ENCODE assay signal across 8 mouse cellular contexts in genomic region chr16:91352084-91352562, GRCm38 (mm10). TPM values are rescaled to one million over a fixed set of nuclear protein-coding genes. Genes with fewer than 3 reads are reported as not detected.
A peak's percentile ranks its signal among the peaks of the same experiment; 100 is the strongest.
DNase-seq lines count a peak whose midpoint lies in the region; ATAC-seq and TF ChIP-seq lines count a peak whose summit lies in the region.

No protein-coding gene starts in this region.

- TF ChIP-seq CTCF in lung, embryonic 14.5 days (IDR thresholded peaks at IDR 0.05; ENCODE audit: low read depth), result peak; percentile 89

- no peaks in the 10 kb centered on the region for H3K4me1 ChIP-seq in heart, embryonic 10.5 days
- no peaks in the 10 kb centered on the region for H3K4me1 ChIP-seq in lung, embryonic 14.5 days (ENCODE audit: insufficient read depth)

- WGBS in heart, embryonic 10.5 days, result 7% methylated on average over 7 of the region's 7 CpGs
- WGBS in lung, embryonic 14.5 days, result 3% methylated on average over 7 of the region's 7 CpGs

- H3K9ac ChIP-seq in lung, embryonic 14.5 days, result no peak overlapping the region

- H3K27ac ChIP-seq in heart, embryonic 10.5 days, result 0 out of 2 replicates have a peak overlapping the region, but pooled peaks have one; percentile 65
- H3K27ac ChIP-seq in lung, embryonic 14.5 days (ENCODE audit: low read depth), result peak overlapping the region; percentile 65; the same call in 1 of the 2 replicates

- no peaks in the 10 kb centered on the region for H3K36me3 ChIP-seq in heart, embryonic 10.5 days
- H3K36me3 ChIP-seq in lung, embryonic 14.5 days (ENCODE audit: insufficient read depth), result no peaks in the 10 kb centered on the region

- no peak overlapping the region for H3K4me2 ChIP-seq in lung, embryonic 14.5 days

- H3K9me3 ChIP-seq in heart, embryonic 10.5 days, result no peaks in the 10 kb centered on the region
- H3K9me3 ChIP-seq in lung, embryonic 14.5 days (ENCODE audit: low read depth, low read length), result no peaks in the 10 kb centered on the region

- DNase-seq in CD8-positive naive resting alpha-beta T cell, adult 2 months (ENCODE audit: low read depth in 2 of 2, low spot score in 2 of 2), result peak; percentile 63 to 71
- DNase-seq in adrenal gland, adult 18-20 months (ENCODE audit: low spot score in 2 of 2), result peak; percentile 76 to 78
- DNase-seq in embryo, embryonic 11 days, result peak; percentile 86
- DNase-seq in heart, embryonic 10.5 days (ENCODE audit: low spot score), result no peak
- DNase-seq in layer of hippocampus, adult 8-10 months (ENCODE audit: low spot score in 2 of 2), result peak; percentile 67 to 78
- DNase-seq in lung, embryonic 14.5 days, result peak; percentile 86
- DNase-seq in retina, embryonic 14.5 days (ENCODE audit: low spot score), result peak; percentile 91
- DNase-seq in urinary bladder, postnatal 36 days (ENCODE audit: low spot score in 2 of 2), result peak; percentile 51 to 70

- H3K4me3 ChIP-seq in heart, embryonic 10.5 days, result no peak overlapping the region
- H3K4me3 ChIP-seq in lung, embryonic 14.5 days (ENCODE audit: low read depth, low read length), result no peak overlapping the region

- no peak for ATAC-seq in lung, embryonic 14.5 days (ENCODE audit: insufficient read depth)

- peaks cover 55% of the 10 kb centered on the region for H3K27me3 ChIP-seq in heart, embryonic 10.5 days (ENCODE audit: insufficient read depth, poor library complexity, severe bottlenecking)
- H3K27me3 ChIP-seq in lung, embryonic 14.5 days (ENCODE audit: insufficient read depth, low read length), result no peaks in the 10 kb centered on the region

RNA-seq across cellular contexts. Expression of gene Ifnar2, which starts 20.5 kb away (rescaled TPM):
- 100 to 1,000 TPM in 1 of 2 experiments, 10 to 100 TPM in 1; 99.5 to 102 TPM for total RNA-seq in adrenal gland, adult 18-20 months (2021)
- 42.2 and 48.8 TPM in 2 replicates for polyA plus RNA-seq in heart, embryonic 10.5 days (2016; fragmentation: Nextera tagmentation; extraction: Ambion mirVana)
- total RNA-seq in layer of hippocampus, adult 8-10 months (2022), result 10 to 100 TPM; 21.3 to 48.8 (median 34.5) TPM
- polyA plus RNA-seq in lung, embryonic 14.5 days (2014; fragmentation: Nextera tagmentation; extraction: Ambion mirVana), result 54.1 and 62.0 TPM in 2 replicates

RNA-seq across cellular contexts. Expression of gene Gm21970, which starts 39.4 kb away (rescaled TPM):
- total RNA-seq in adrenal gland, adult 18-20 months (2021), result not detected
- polyA plus RNA-seq in heart, embryonic 10.5 days (2016; fragmentation: Nextera tagmentation; extraction: Ambion mirVana), result not detected in 2 replicates
- under 1 TPM in 1 of 4 experiments, not detected in 3; 0.72 TPM for total RNA-seq in layer of hippocampus, adult 8-10 months (2022)
- polyA plus RNA-seq in lung, embryonic 14.5 days (2014; fragmentation: Nextera tagmentation; extraction: Ambion mirVana), result 0.47 TPM in 1 of 2 replicates, not detected in the other

RNA-seq across cellular contexts. Expression of gene Il10rb, which starts 53.8 kb away (rescaled TPM):
- 100 to 1,000 TPM; 176 to 268 TPM for total RNA-seq in adrenal gland, adult 18-20 months (2021)
- 29.6 and 37.0 TPM in 2 replicates for polyA plus RNA-seq in heart, embryonic 10.5 days (2016; fragmentation: Nextera tagmentation; extraction: Ambion mirVana)
- total RNA-seq in layer of hippocampus, adult 8-10 months (2022), result 10 to 100 TPM in 3 of 4 experiments, 1 to 10 TPM in 1; 9.6 to 18.3 (median 14.3) TPM
- polyA plus RNA-seq in lung, embryonic 14.5 days (2014; fragmentation: Nextera tagmentation; extraction: Ambion mirVana), result 32.8 and 36.4 TPM in 2 replicates

Comparison
In these comparisons a context has a peak if more than half of its experiments do, and no peak if none do; other contexts are left out.
1. RNA of gene Il10rb, which starts 53.8 kb away (total RNA-seq): 176 to 268 TPM in adrenal gland, adult 18-20 months; 9.6 to 18.3 TPM in layer of hippocampus, adult 8-10 months; every median in the first group is over 4 times any median in the second.